Mouse (Mus musculus) CH12.LX (cell line): ENCODE measurements at regions not wholly inside any gene's neighbourhood (a gene's known extent, or its start where the extent isn't known, plus 50 kb on each side); places are given as distances from the start of the nearest gene placed in this dataset.

ENCODE experiments used
- DNase-seq: peaks from one replicate; pipeline ENCODE4 v3.0.0-alpha.2; 2013; ENCODE audit errors: extremely low read depth
- H3K27ac ChIP-seq: 2 replicates; pipeline ENCODE4 v1.5.1; 2012; ENCODE audit warnings: low read depth, mild to moderate bottlenecking, control low read depth, moderate library complexity; ENCODE audit not compliant: insufficient read depth
- H3K27me3 ChIP-seq: replicated peaks from 2 replicates; pipeline ENCODE3; 2012; ENCODE audit warnings: inconsistent platforms
- H3K36me3 ChIP-seq, 2 experiments: replicated peaks in 1 of 2; 2 replicates each; pipeline versions ENCODE3 to v1.6.1; 2012; ENCODE audit warnings: inconsistent platforms in 1 of 2, low read length in 1 of 2, mild to moderate bottlenecking in 1 of 2, mixed read lengths in 1 of 2, moderate library complexity in 1 of 2; ENCODE audit not compliant: control insufficient read depth in 1 of 2, insufficient read depth in 1 of 2
- H3K4me1 ChIP-seq, 2 experiments: 2 replicates each; pipeline ENCODE4 v1.6.1; 2012; ENCODE audit warnings: inconsistent platforms in 1 of 2, moderate library complexity in 1 of 2; ENCODE audit not compliant: insufficient read depth in 2 of 2, control insufficient read depth in 1 of 2
- H3K4me2 ChIP-seq: 2 replicates; pipeline ENCODE4 v1.6.1; 2012; ENCODE audit warnings: low read depth, mild to moderate bottlenecking, control low read depth; ENCODE audit not compliant: poor library complexity, insufficient read depth, severe bottlenecking
- H3K4me3 ChIP-seq, 3 experiments: fragments of 150-350 bp in 1 of 3; sonication (generic) in 1 of 3; replicated peaks in 1 of 3; 2 replicates each; pipeline versions ENCODE3 to v1.5.1; 2011 to 2012; ENCODE audit warnings: low read depth in 2 of 3, low read length in 2 of 3, mild to moderate bottlenecking in 2 of 3, moderate library complexity in 2 of 3, control low read depth in 1 of 3, improper control_type of control experiment in 1 of 3, inconsistent platforms in 1 of 3, mixed read lengths in 1 of 3; ENCODE audit not compliant: poor library complexity in 1 of 3
- H3K79me2 ChIP-seq: replicated peaks from 2 replicates; pipeline ENCODE4 v1.6.1; 2012; ENCODE audit warnings: mild to moderate bottlenecking, moderate library complexity; ENCODE audit not compliant: control insufficient read depth, poor library complexity, insufficient read depth, severe bottlenecking; ENCODE audit errors: extremely low read depth
- H3K9ac ChIP-seq: 2 replicates; pipeline ENCODE4 v1.6.1; 2012; ENCODE audit warnings: low read depth, mild to moderate bottlenecking, control low read depth, moderate library complexity; ENCODE audit not compliant: insufficient read depth
- H3K9me3 ChIP-seq: replicated peaks from 2 replicates; pipeline ENCODE3; 2012; ENCODE audit warnings: low read length, inconsistent platforms, mixed read lengths
- CHD1 ChIP-seq: IDR thresholded peaks from 2 replicates; pipeline ENCODE4 v1.6.1; 2012; ENCODE audit warnings: low read depth, low read length, improper control_type of control experiment, inconsistent platforms
- ELF1 ChIP-seq: IDR thresholded peaks from 2 replicates; pipeline ENCODE4 v1.6.1; 2014; ENCODE audit warnings: low read depth, mild to moderate bottlenecking, inconsistent platforms, low read length, improper control_type of control experiment
- IRF4 ChIP-seq: IDR thresholded peaks from 2 replicates; pipeline ENCODE4 v1.6.1; 2014; ENCODE audit warnings: low read depth, mild to moderate bottlenecking, inconsistent platforms, low read length, improper control_type of control experiment
- JUN ChIP-seq: IDR thresholded peaks from 2 replicates; pipeline ENCODE4 v1.6.1; 2011; ENCODE audit warnings: low read depth, mild to moderate bottlenecking, low read length, improper control_type of control experiment, moderate library complexity; ENCODE audit not compliant: insufficient read depth
- JUND ChIP-seq: conservative IDR thresholded peaks from 2 replicates; pipeline ENCODE4 v1.6.1; 2011; ENCODE audit warnings: low read depth, low read length, improper control_type of control experiment
- MAFK ChIP-seq: IDR thresholded peaks from 2 replicates; pipeline ENCODE4 v1.6.1; 2011; ENCODE audit warnings: low read length, improper control_type of control experiment; ENCODE audit not compliant: insufficient replicate concordance
- MEF2A ChIP-seq: IDR thresholded peaks from 2 replicates; pipeline ENCODE4 v1.6.1; 2014; ENCODE audit warnings: low read depth, mild to moderate bottlenecking, inconsistent platforms, low read length, improper control_type of control experiment, borderline replicate concordance
- NELFE ChIP-seq: IDR thresholded peaks from 2 replicates; pipeline ENCODE4 v1.6.1; 2011; ENCODE audit warnings: low read depth, low read length, improper control_type of control experiment
- NRF1 ChIP-seq: IDR thresholded peaks from 2 replicates; pipeline ENCODE4 v1.6.1; 2014; ENCODE audit warnings: low read depth, mild to moderate bottlenecking, inconsistent platforms, low read length, improper control_type of control experiment, moderate library complexity
- POLR2AphosphoS2 ChIP-seq: IDR thresholded peaks from 2 replicates; pipeline ENCODE4 v1.6.1; 2011; ENCODE audit warnings: low read depth, low read length, improper control_type of control experiment
- RAD21 ChIP-seq: IDR thresholded peaks from 2 replicates; pipeline ENCODE4 v1.6.1; 2011; ENCODE audit warnings: low read depth, mild to moderate bottlenecking, low read length, improper control_type of control experiment, moderate library complexity
- SIN3A ChIP-seq: IDR thresholded peaks from 2 replicates; pipeline ENCODE4 v1.6.1; 2012; ENCODE audit warnings: low read length, improper control_type of control experiment, inconsistent platforms
- ZMIZ1 ChIP-seq: IDR thresholded peaks from 2 replicates; pipeline ENCODE4 v1.6.1; 2012; ENCODE audit warnings: low read depth, mild to moderate bottlenecking, inconsistent platforms, low read length, improper control_type of control experiment
- dilution Hi-C: fragments of 300-500 bp; cut with MboI; formaldehyde crosslinking; loops from 2 replicates; pipeline ENCODE4 v1.14.3; 2020; ENCODE audit warnings: low sequenced_read_pairs; ENCODE audit not compliant: extremely low pct_unique_long_range_greater_than_20kb, extremely low pct_ligation_motif_present
- in situ Hi-C: fragments of 300-500 bp; cut with MboI; formaldehyde crosslinking; loops from 3 replicates; pipeline ENCODE4 v1.14.3; 2019; ENCODE audit warnings: low sequenced_read_pairs, low pct_ligation_motif_present, low pct_unique_long_range_greater_than_20kb, mixed read lengths

- no peaks in the 10 kb centered on the region for H3K79me2 ChIP-seq
- no peak overlapping the region for H3K27ac ChIP-seq
- H3K36me3 ChIP-seq = no peaks in the 10 kb centered on the region
- no peak overlapping the region for H3K4me2 ChIP-seq
- H3K27me3 ChIP-seq = no peaks in the 10 kb centered on the region
- dilution Hi-C loops (no loop called here), in situ Hi-C loops (no loop called here)
- no peak overlapping the region for H3K9ac ChIP-seq
- H3K4me3 ChIP-seq = no peak overlapping the region
- H3K9me3 ChIP-seq = peaks cover 58% of the 10 kb centered on the region
- H3K4me1 ChIP-seq = no peaks in the 10 kb centered on the region
- DNase-seq = no peak
- TF ChIP-seq CHD1 = no peak
These were observed 506.0 kb downstream of the Zfp536 start for GRCm38 (mm10) chr7:37267404-37267803.

GRCm38 (mm10) chr7:37270841-37271240 lies 502.6 kb downstream of the Zfp536 start:
- H3K27me3 ChIP-seq = no peaks in the 10 kb centered on the region
- H3K4me3 ChIP-seq = no peak overlapping the region
- H3K9me3 ChIP-seq = peaks cover 48% of the 10 kb centered on the region
- no peak for DNase-seq
- H3K27ac ChIP-seq = no peak overlapping the region
- H3K4me1 ChIP-seq = no peaks in the 10 kb centered on the region
- no peaks in the 10 kb centered on the region for H3K36me3 ChIP-seq
- no peak overlapping the region for H3K9ac ChIP-seq
- TF ChIP-seq CHD1 = no peak
- TF ChIP-seq NRF1 = no peak
- no peak for TF ChIP-seq SIN3A
- TF ChIP-seq JUND = no peak
- no peak for TF ChIP-seq RAD21
- no peak for TF ChIP-seq POLR2AphosphoS2
- TF ChIP-seq NELFE = no peak
- TF ChIP-seq MAFK = no peak
- no peak for TF ChIP-seq JUN
- TF ChIP-seq, all 38 proteins: peak for 0
- Histone ChIP-seq H3K4me2 (no peak overlapping the region), H3K79me2 (no peaks in the 10 kb centered on the region)
- in situ Hi-C loops (no loop called here), dilution Hi-C loops (no loop called here)

- in situ Hi-C loops = no loop called here
- TF ChIP-seq CHD1 (no peak), MEF2A (no peak), RAD21 (no peak), IRF4 (no peak), ELF1 (no peak), ZMIZ1 (no peak), JUN (no peak)
- no peak overlapping the region for H3K27ac ChIP-seq
- no peaks in the 10 kb centered on the region for H3K79me2 ChIP-seq
- H3K9me3 ChIP-seq = peaks cover 85% of the 10 kb centered on the region
- dilution Hi-C loops = no loop called here
- no peaks in the 10 kb centered on the region for H3K36me3 ChIP-seq
- DNase-seq = no peak
- no peak overlapping the region for H3K4me2 ChIP-seq
- no peak overlapping the region for H3K4me3 ChIP-seq
- no peaks in the 10 kb centered on the region for H3K27me3 ChIP-seq
- H3K9ac ChIP-seq = no peak overlapping the region
- H3K4me1 ChIP-seq = no peaks in the 10 kb centered on the region
These were observed 483.4 kb downstream of the Zfp536 start for GRCm38 (mm10) chr7:37290018-37290417.
